Mouse (Mus musculus) lung, postnatal 0 days (tissue): ENCODE results near the gene Apln.

Source experiments
- CTCF ChIP-seq: IDR thresholded peaks from 2 replicates; pipeline ENCODE4 v1.5.1; 2016; ENCODE audit warnings: antibody characterized with exemption, mild to moderate bottlenecking
- EP300 ChIP-seq: IDR thresholded peaks from 2 replicates; pipeline ENCODE4 v1.6.1; 2016; ENCODE audit warnings: antibody characterized with exemption, mild to moderate bottlenecking, control low read depth

DNA sequence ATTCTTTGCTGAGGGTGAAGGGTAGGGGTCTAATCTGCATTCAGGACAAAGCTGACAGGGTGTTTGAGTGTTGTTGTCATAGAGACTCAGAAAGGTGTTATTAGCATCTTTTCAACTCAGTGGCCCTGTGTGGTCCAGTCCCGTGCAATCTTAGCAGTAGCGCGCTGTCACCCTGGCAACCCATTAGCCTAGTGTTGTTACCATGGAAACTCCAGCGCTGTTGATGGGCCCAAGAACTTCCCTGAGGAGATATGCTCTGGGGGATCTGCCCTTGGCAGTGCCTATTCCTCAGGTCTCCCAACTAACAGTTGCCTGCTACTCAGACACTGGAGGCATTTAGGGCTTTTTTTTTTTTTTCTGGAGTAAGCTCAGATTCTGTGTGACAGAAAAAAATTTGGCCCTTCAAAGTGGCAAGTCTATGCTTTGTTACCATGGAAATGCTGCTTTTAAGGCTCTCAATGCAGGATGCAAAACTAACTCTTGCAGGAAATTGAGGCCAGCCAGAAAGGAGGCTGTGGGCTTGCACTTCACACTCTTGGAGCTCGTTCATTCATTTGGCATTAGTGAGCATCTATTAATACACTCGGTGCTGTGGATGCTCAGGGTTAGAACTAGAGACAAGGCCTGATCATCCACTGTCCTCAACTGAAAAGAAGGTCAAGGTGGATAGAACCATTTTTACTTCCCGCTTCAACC is 17.6 kb downstream of the Apln start:
- TF ChIP-seq CTCF (no peak), EP300 (no peak)
